Comparison of ENCODE assay signal across 1 mouse cellular context in genomic region chr16:30304236-30304635, GRCm38 (mm10).
TF ChIP-seq lines count a peak whose summit lies in the region.

No protein-coding gene starts in this region.

TF ChIP-seq in MEL, 35 proteins besides CTCF, POLR2A, EP300 and RAD21 (continued from another document):
- TF ChIP-seq ZKSCAN1 (IDR thresholded peaks at IDR 0.05; ENCODE audit: low read depth, low read length) (no peak), TAL1 (IDR thresholded peaks at IDR 0.05; ENCODE audit: low read length) (no peak), MAZ (IDR thresholded peaks at IDR 0.05; ENCODE audit: low read depth, low read length) (no peak), E2F4 (IDR thresholded peaks at IDR 0.05; ENCODE audit: borderline replicate concordance, low read depth, low read length) (no peak)
